Mouse (Mus musculus) inflammation-experienced regulatory T-cells (primary cell): ENCODE results near the gene Sntn. TPM values are rescaled to one million over a fixed set of nuclear protein-coding genes. Genes with fewer than 3 reads are reported as not detected.

Source experiments
- polyA plus RNA-seq, 2 experiments: library from polyadenylated mRNA; unstranded; fragments of 100-300 nt; shearing (Covaris generic); gene quantifications; one replicate each; pipeline ENCODE4 v1.2.1; 2017

Sntn gene
- under 1 TPM; 0.20 to 0.23 TPM for polyA plus RNA-seq

GRCm38 (mm10) chr14:13670576-13670975 is at the start of gene Sntn:
Sntn (plus strand) TSS chr14:13670876.

Other genes with a start within 250 kb of the Sntn start
- gene Gm281, start 243.6 kb downstream of the Sntn start, polyA plus RNA-seq, result under 1 TPM in 1 of 2 experiments, not detected in 1; 0.44 TPM